Mouse (Mus musculus) myocyte (in vitro differentiated cells): ENCODE data around the gene Actr3. TPM values are rescaled to one million over a fixed set of nuclear protein-coding genes. Genes with fewer than 3 reads are reported as not detected.

Experiments
- H3K27me3 ChIP-seq: one replicate; pipeline ENCODE4 v1.6.1; 2011; ENCODE audit not compliant: control insufficient read depth, insufficient read depth, insufficient read length
- H3K36me3 ChIP-seq: one replicate; pipeline ENCODE4 v1.6.1; 2011; ENCODE audit not compliant: control insufficient read depth, insufficient read depth
- H3K4me2 ChIP-seq: one replicate; pipeline ENCODE4 v1.6.1; 2011; ENCODE audit warnings: low read depth, control low read depth
- H3K4me3 ChIP-seq: one replicate; pipeline ENCODE4 v1.5.1; 2011; ENCODE audit warnings: mild to moderate bottlenecking, control low read depth, moderate library complexity
- H3K79me2 ChIP-seq: one replicate; pipeline ENCODE4 v1.6.1; 2011; ENCODE audit not compliant: control insufficient read depth, insufficient read depth
- H3ac ChIP-seq: one replicate; pipeline ENCODE4 v1.6.1; 2011; ENCODE audit not compliant: control insufficient read depth, insufficient read length
- CEBPB ChIP-seq: IDR thresholded peaks from 2 replicates; pipeline ENCODE4 v1.6.1; 2011; ENCODE audit warnings: mild to moderate bottlenecking, moderate library complexity; ENCODE audit not compliant: poor library complexity, insufficient read depth, severe bottlenecking
- E2F4 ChIP-seq: IDR thresholded peaks from one replicate; pipeline ENCODE4 v1.6.1; 2011; ENCODE audit warnings: mild to moderate bottlenecking, control low read depth, moderate library complexity; ENCODE audit not compliant: insufficient read depth
- MAX ChIP-seq: IDR thresholded peaks from one replicate; pipeline ENCODE4 v1.6.1; 2011; ENCODE audit warnings: low read depth, mild to moderate bottlenecking, control low read depth
- MYOD1 ChIP-seq, 3 experiments: IDR thresholded peaks; one replicate each; pipeline ENCODE4 v1.6.1; 2011; ENCODE audit warnings: control low read depth in 2 of 3, low read depth in 2 of 3, mild to moderate bottlenecking in 2 of 3, moderate library complexity in 1 of 3; ENCODE audit not compliant: insufficient read length in 2 of 3, control insufficient read depth in 1 of 3
- MYOG ChIP-seq, 3 experiments: IDR thresholded peaks; one replicate each; pipeline ENCODE4 v1.6.1; 2011; ENCODE audit warnings: control low read depth in 2 of 3, low read depth in 2 of 3, mild to moderate bottlenecking in 2 of 3; ENCODE audit not compliant: insufficient read length in 2 of 3, control insufficient read depth in 1 of 3, insufficient read depth in 1 of 3
- POLR2A ChIP-seq: IDR thresholded peaks from one replicate; pipeline ENCODE4 v1.6.1; 2011; ENCODE audit warnings: low read depth, mild to moderate bottlenecking, control low read depth, moderate library complexity; ENCODE audit not compliant: insufficient read length
- POLR2AphosphoS2 ChIP-seq: IDR thresholded peaks from one replicate; pipeline ENCODE4 v1.6.1; 2011; ENCODE audit warnings: low read depth, control low read depth; ENCODE audit not compliant: insufficient read length
- REST ChIP-seq: IDR thresholded peaks from one replicate; pipeline ENCODE4 v1.6.1; 2011; ENCODE audit warnings: mild to moderate bottlenecking, control low read depth, moderate library complexity; ENCODE audit not compliant: insufficient read depth, insufficient read length
- SRF ChIP-seq: IDR thresholded peaks from one replicate; pipeline ENCODE4 v1.6.1; 2011; ENCODE audit warnings: low read depth; ENCODE audit not compliant: control insufficient read depth, insufficient read length
- TCF12 ChIP-seq: IDR thresholded peaks from one replicate; pipeline ENCODE4 v1.6.1; 2011; ENCODE audit warnings: mild to moderate bottlenecking, control low read depth; ENCODE audit not compliant: poor library complexity, insufficient read depth, severe bottlenecking
- TCF3 ChIP-seq: IDR thresholded peaks from one replicate; pipeline ENCODE4 v1.6.1; 2011; ENCODE audit warnings: low read depth, control low read depth; ENCODE audit not compliant: insufficient read length
- USF1 ChIP-seq: IDR thresholded peaks from one replicate; pipeline ENCODE4 v1.6.1; 2011; ENCODE audit warnings: low read depth, mild to moderate bottlenecking, control low read depth, moderate library complexity
- polyA plus RNA-seq: library from polyadenylated mRNA; unstranded; fragments of >200 nt; fragmentation: generic; extraction: Trizol; gene quantifications from one replicate; pipeline ENCODE4 v1.2.1, GENCODE M21; 2012; ENCODE audit warnings: missing spikeins

Gene Actr3
- polyA plus RNA-seq, 1 experiment = 131 TPM

- Histone ChIP-seq H3ac (no peak overlapping the region), H3K27me3 (no peaks in the 10 kb centered on the region), H3K79me2 (no peaks in the 10 kb centered on the region), H3K4me2 (no peak overlapping the region), H3K4me3 (no peak overlapping the region), H3K36me3 (no peaks in the 10 kb centered on the region)
- TF ChIP-seq TCF12 (no peak), POLR2A (no peak), POLR2AphosphoS2 (no peak)
These were observed 52.9 kb downstream of the Actr3 start for GRCm38 (mm10) chr1:125382622-125383021.

- H3K27me3 ChIP-seq = no peaks in the 10 kb centered on the region
- no peaks in the 10 kb centered on the region for H3K36me3 ChIP-seq
- H3K4me2 ChIP-seq = no peak overlapping the region
- no peak overlapping the region for H3ac ChIP-seq
- TF ChIP-seq USF1 (no peak), REST (no peak), MYOD1 (IDR thresholded peaks at IDR 0.05; ENCODE audit: control insufficient read depth in 1 of 3, insufficient read length in 2 of 3, low read depth in 2 of 3) (no peak), E2F4 (no peak), TCF3 (no peak), POLR2A (no peak), TCF12 (no peak), MYOG (IDR thresholded peaks at IDR 0.05; ENCODE audit: control insufficient read depth in 1 of 3, insufficient read depth in 1 of 3, insufficient read length in 2 of 3, low read depth in 2 of 3) (no peak), POLR2AphosphoS2 (no peak), MAX (no peak), SRF (no peak), CEBPB (no peak)
- no peaks in the 10 kb centered on the region for H3K79me2 ChIP-seq
- H3K4me3 ChIP-seq = no peak overlapping the region
These were observed 56.6 kb downstream of the Actr3 start for GRCm38 (mm10) chr1:125378889-125379288.

- TF ChIP-seq CEBPB (no peak), TCF3 (no peak), POLR2AphosphoS2 (no peak), E2F4 (no peak), USF1 (no peak), POLR2A (no peak), SRF (no peak), MAX (no peak), MYOG (IDR thresholded peaks at IDR 0.05; ENCODE audit: control insufficient read depth in 1 of 3, insufficient read depth in 1 of 3, insufficient read length in 2 of 3, low read depth in 2 of 3) (no peak), REST (no peak), MYOD1 (IDR thresholded peaks at IDR 0.05; ENCODE audit: control insufficient read depth in 1 of 3, insufficient read length in 2 of 3, low read depth in 2 of 3) (no peak), TCF12 (no peak)
- Histone ChIP-seq H3K4me2 (no peak overlapping the region), H3K36me3 (no peaks in the 10 kb centered on the region), H3K4me3 (no peak overlapping the region), H3K27me3 (no peaks in the 10 kb centered on the region), H3ac (no peak overlapping the region), H3K79me2 (no peaks in the 10 kb centered on the region)
These were observed 62.7 kb downstream of the Actr3 start for GRCm38 (mm10) chr1:125372855-125373254.

GRCm38 (mm10) chr1:125370779-125371178, 64.7 kb downstream of the Actr3 start:
- TF ChIP-seq MYOD1 (IDR thresholded peaks at IDR 0.05; ENCODE audit: control insufficient read depth in 1 of 3, insufficient read length in 2 of 3, low read depth in 2 of 3) = no peak
- TF ChIP-seq USF1 = no peak
- no peak for TF ChIP-seq CEBPB
- TF ChIP-seq REST = no peak
- no peak for TF ChIP-seq MYOG (IDR thresholded peaks at IDR 0.05; ENCODE audit: control insufficient read depth in 1 of 3, insufficient read depth in 1 of 3, insufficient read length in 2 of 3, low read depth in 2 of 3)
- TF ChIP-seq SRF = no peak
- no peak for TF ChIP-seq POLR2AphosphoS2
- Histone ChIP-seq H3ac (no peak overlapping the region), H3K4me3 (no peak overlapping the region), H3K36me3 (no peaks in the 10 kb centered on the region), H3K27me3 (no peaks in the 10 kb centered on the region), H3K79me2 (no peaks in the 10 kb centered on the region), H3K4me2 (no peak overlapping the region)

- Histone ChIP-seq H3K4me2 (no peak overlapping the region), H3K79me2 (no peaks in the 10 kb centered on the region), H3K36me3 (no peaks in the 10 kb centered on the region), H3ac (no peak overlapping the region), H3K4me3 (no peak overlapping the region), H3K27me3 (no peaks in the 10 kb centered on the region)
- TF ChIP-seq POLR2A = no peak
- no peak for TF ChIP-seq MAX
- no peak for TF ChIP-seq TCF12
- no peak for TF ChIP-seq SRF
- no peak for TF ChIP-seq REST
- no peak for TF ChIP-seq POLR2AphosphoS2
- TF ChIP-seq CEBPB = no peak
- TF ChIP-seq E2F4 = no peak
- TF ChIP-seq MYOD1 (IDR thresholded peaks at IDR 0.05; ENCODE audit: control insufficient read depth in 1 of 3, insufficient read length in 2 of 3, low read depth in 2 of 3) = no peak
- TF ChIP-seq MYOG (IDR thresholded peaks at IDR 0.05; ENCODE audit: control insufficient read depth in 1 of 3, insufficient read depth in 1 of 3, insufficient read length in 2 of 3, low read depth in 2 of 3) = no peak
- TF ChIP-seq USF1 = no peak
- no peak for TF ChIP-seq TCF3
These were observed 70.0 kb downstream of the Actr3 start for GRCm38 (mm10) chr1:125365576-125365975.
